Mouse (Mus musculus) liver, embryonic 12.5 days (tissue): Measurements from ENCODE around the gene Nrcam. TPM values are rescaled to one million over a fixed set of nuclear protein-coding genes. Genes with fewer than 3 reads are reported as not detected.

Source experiments
- ATAC-seq: fragments of 200-750 bp; cut with Nextera tagmentation; 2 replicates; pipeline ENCODE4 v1.8.0; 2017; ENCODE audit warnings: moderate number of reproducible peaks, mild to moderate bottlenecking, moderate library complexity
- H3K27ac ChIP-seq: fragments of 300-500 bp; sonication (generic); 2 replicates; pipeline ENCODE4 v1.5.1; 2016; ENCODE audit warnings: mild to moderate bottlenecking
- H3K27me3 ChIP-seq: fragments of 300-500 bp; sonication (generic); replicated peaks from 2 replicates; pipeline ENCODE4 v1.6.1; 2016; ENCODE audit warnings: mild to moderate bottlenecking, moderate library complexity
- H3K36me3 ChIP-seq: fragments of 300-500 bp; sonication (generic); 2 replicates; pipeline ENCODE4 v1.6.1; 2016; ENCODE audit warnings: mild to moderate bottlenecking, moderate library complexity
- H3K4me1 ChIP-seq: fragments of 300-500 bp; sonication (generic); 2 replicates; pipeline ENCODE4 v1.6.1; 2016
- H3K4me2 ChIP-seq: fragments of 300-500 bp; sonication (generic); 2 replicates; pipeline ENCODE4 v1.6.1; 2016; ENCODE audit warnings: mild to moderate bottlenecking, moderate library complexity
- H3K4me3 ChIP-seq: fragments of 300-500 bp; sonication (generic); 2 replicates; pipeline ENCODE4 v1.5.1; 2016; ENCODE audit warnings: mild to moderate bottlenecking, moderate library complexity
- H3K9ac ChIP-seq: fragments of 300-500 bp; sonication (generic); 2 replicates; pipeline ENCODE4 v1.6.1; 2016; ENCODE audit warnings: mild to moderate bottlenecking, moderate library complexity
- H3K9me3 ChIP-seq: fragments of 300-500 bp; sonication (generic); replicated peaks from 2 replicates; pipeline ENCODE4 v1.6.1; 2016; ENCODE audit warnings: mild to moderate bottlenecking, moderate library complexity
- WGBS: fragments of 180-500 bp; shearing (Covaris S2); methylation state at CpG from one replicate; pipeline ENCODE4 v1.1.7; 2016; ENCODE audit not compliant: insufficient replicate concordance; 5-methylcytosine and 5-hydroxymethylcytosine counted together
- polyA plus RNA-seq: library from polyadenylated mRNA; unstranded; fragments of >200 nt; fragmentation: Nextera tagmentation; extraction: Ambion mirVana; gene quantifications from 2 replicates; pipeline ENCODE4 v1.2.1, GENCODE M21; 2016

Gene Nrcam
- polyA plus RNA-seq, 1 experiment from 2014 or later = 0.42 TPM

GRCm38 (mm10) chr12:44534100-44534633 lies 205.5 kb downstream of the Nrcam start:
- H3K9ac ChIP-seq = no peak overlapping the region
- 70% methylated on average over 7 of the region's 7 CpGs for WGBS
- H3K4me2 ChIP-seq = no peak overlapping the region
- H3K27me3 ChIP-seq = no peaks in the 10 kb centered on the region
- H3K4me1 ChIP-seq = no peaks in the 10 kb centered on the region
- no peak for ATAC-seq
- no peak overlapping the region for H3K4me3 ChIP-seq
- no peaks in the 10 kb centered on the region for H3K36me3 ChIP-seq
- no peaks in the 10 kb centered on the region for H3K9me3 ChIP-seq
- H3K27ac ChIP-seq = no peak overlapping the region

- WGBS = 21% methylated on average over 5 of the region's 5 CpGs
- no peak for ATAC-seq
- no peak overlapping the region for H3K4me3 ChIP-seq
Observed at GRCm38 (mm10) chr12:44535623-44536022, 206.9 kb downstream of the Nrcam start.

GRCm38 (mm10) chr12:44547721-44548369 lies 219.2 kb downstream of the Nrcam start:
- 44% methylated on average over 8 of the region's 8 CpGs for WGBS
- no peaks in the 10 kb centered on the region for H3K9me3 ChIP-seq
- H3K27me3 ChIP-seq = no peaks in the 10 kb centered on the region
- no peak for ATAC-seq
- no peak overlapping the region for H3K4me2 ChIP-seq
- H3K27ac ChIP-seq = no peak overlapping the region
- H3K36me3 ChIP-seq = no peaks in the 10 kb centered on the region
- H3K9ac ChIP-seq = no peak overlapping the region
- no peaks in the 10 kb centered on the region for H3K4me1 ChIP-seq
- no peak overlapping the region for H3K4me3 ChIP-seq

More at GRCm38 (mm10) chr12:44535623-44536022, 206.9 kb downstream of the Nrcam start:
- Histone ChIP-seq H3K9me3 (no peaks in the 10 kb centered on the region), H3K9ac (no peak overlapping the region), H3K27me3 (no peaks in the 10 kb centered on the region), H3K4me2 (no peak overlapping the region), H3K4me1 (no peaks in the 10 kb centered on the region), H3K36me3 (no peaks in the 10 kb centered on the region), H3K27ac (no peak overlapping the region)

- ATAC-seq = no peak
- Histone ChIP-seq H3K9ac (no peak overlapping the region), H3K4me1 (no peaks in the 10 kb centered on the region), H3K36me3 (no peaks in the 10 kb centered on the region), H3K9me3 (no peaks in the 10 kb centered on the region), H3K27me3 (no peaks in the 10 kb centered on the region), H3K4me2 (no peak overlapping the region), H3K27ac (no peak overlapping the region), H3K4me3 (no peak overlapping the region)
- 47% methylated on average over 9 of the region's 9 CpGs for WGBS
Observed at GRCm38 (mm10) chr12:44548465-44548864, 219.8 kb downstream of the Nrcam start.

- Histone ChIP-seq H3K9me3 (no peaks in the 10 kb centered on the region), H3K4me2 (no peak overlapping the region), H3K4me1 (no peaks in the 10 kb centered on the region), H3K36me3 (no peaks in the 10 kb centered on the region), H3K27ac (no peak overlapping the region), H3K4me3 (no peak overlapping the region), H3K9ac (no peak overlapping the region), H3K27me3 (no peaks in the 10 kb centered on the region)
- no peak for ATAC-seq
Observed at GRCm38 (mm10) chr12:44551614-44552013, 222.9 kb downstream of the Nrcam start.

GRCm38 (mm10) chr12:44554051-44554450 lies 225.4 kb downstream of the Nrcam start:
- WGBS = 62% methylated on average over 2 of the region's 2 CpGs
- H3K9ac ChIP-seq = no peak overlapping the region
- H3K4me1 ChIP-seq = no peaks in the 10 kb centered on the region
- H3K27ac ChIP-seq = no peak overlapping the region
- no peak overlapping the region for H3K4me2 ChIP-seq
- ATAC-seq = no peak
- no peaks in the 10 kb centered on the region for H3K27me3 ChIP-seq
- H3K36me3 ChIP-seq = no peaks in the 10 kb centered on the region
- no peak overlapping the region for H3K4me3 ChIP-seq
- no peaks in the 10 kb centered on the region for H3K9me3 ChIP-seq

GRCm38 (mm10) chr12:44554808-44555207 lies 226.1 kb downstream of the Nrcam start:
- ATAC-seq = no peak
- Histone ChIP-seq H3K4me3 (no peak overlapping the region), H3K27me3 (no peaks in the 10 kb centered on the region), H3K4me1 (no peaks in the 10 kb centered on the region), H3K36me3 (no peaks in the 10 kb centered on the region), H3K9ac (no peak overlapping the region), H3K4me2 (no peak overlapping the region), H3K9me3 (no peaks in the 10 kb centered on the region), H3K27ac (no peak overlapping the region)
- 85% methylated on average over 1 of the region's 1 CpGs for WGBS

GRCm38 (mm10) chr12:44560002-44560401 lies 231.3 kb downstream of the Nrcam start:
- Histone ChIP-seq H3K27me3 (no peaks in the 10 kb centered on the region), H3K4me2 (no peak overlapping the region), H3K4me3 (no peak overlapping the region), H3K9me3 (no peaks in the 10 kb centered on the region), H3K36me3 (no peaks in the 10 kb centered on the region), H3K27ac (no peak overlapping the region), H3K9ac (no peak overlapping the region), H3K4me1 (no peaks in the 10 kb centered on the region)
- no peak for ATAC-seq

GRCm38 (mm10) chr12:44570070-44570469 lies 241.4 kb downstream of the Nrcam start:
- Histone ChIP-seq H3K4me1 (no peaks in the 10 kb centered on the region), H3K9me3 (no peaks in the 10 kb centered on the region), H3K4me2 (no peak overlapping the region), H3K27me3 (no peaks in the 10 kb centered on the region), H3K4me3 (no peak overlapping the region), H3K27ac (no peak overlapping the region), H3K36me3 (no peaks in the 10 kb centered on the region), H3K9ac (no peak overlapping the region)
- ATAC-seq = no peak
- 66% methylated on average over 7 of the region's 7 CpGs for WGBS

GRCm38 (mm10) chr12:44572664-44573063 lies 244.0 kb downstream of the Nrcam start:
- Histone ChIP-seq H3K27me3 (no peaks in the 10 kb centered on the region), H3K9ac (no peak overlapping the region), H3K9me3 (no peaks in the 10 kb centered on the region), H3K27ac (no peak overlapping the region), H3K4me2 (no peak overlapping the region), H3K36me3 (no peaks in the 10 kb centered on the region), H3K4me1 (no peaks in the 10 kb centered on the region), H3K4me3 (no peak overlapping the region)
- no peak for ATAC-seq
- WGBS = 17% methylated on average over 3 of the region's 3 CpGs

GRCm38 (mm10) chr12:44574167-44574566 lies 245.5 kb downstream of the Nrcam start:
- no peak for ATAC-seq
- 70% methylated on average over 3 of the region's 3 CpGs for WGBS

GRCm38 (mm10) chr12:44601410-44602149 lies 272.9 kb downstream of the Nrcam start:
- Histone ChIP-seq H3K36me3 (no peaks in the 10 kb centered on the region), H3K4me2 (no peak overlapping the region), H3K9ac (no peak overlapping the region), H3K4me3 (no peak overlapping the region), H3K4me1 (no peaks in the 10 kb centered on the region), H3K9me3 (no peaks in the 10 kb centered on the region), H3K27ac (no peak overlapping the region), H3K27me3 (no peaks in the 10 kb centered on the region)
- ATAC-seq = no peak
- WGBS = 29% methylated on average over 16 of the region's 16 CpGs

More at GRCm38 (mm10) chr12:44574167-44574566, 245.5 kb downstream of the Nrcam start:
- no peaks in the 10 kb centered on the region for H3K4me1 ChIP-seq
- no peaks in the 10 kb centered on the region for H3K27me3 ChIP-seq
- H3K36me3 ChIP-seq = no peaks in the 10 kb centered on the region
- H3K4me3 ChIP-seq = no peak overlapping the region
- H3K9me3 ChIP-seq = no peaks in the 10 kb centered on the region
- no peak overlapping the region for H3K4me2 ChIP-seq
- no peak overlapping the region for H3K9ac ChIP-seq
- H3K27ac ChIP-seq = no peak overlapping the region
